Mouse (Mus musculus) heart, embryonic 13.5 days (tissue): ENCODE data around the gene Adora2a. TPM values are rescaled to one million over a fixed set of nuclear protein-coding genes. Genes with fewer than 3 reads are reported as not detected.
A peak's percentile ranks its signal among the peaks of the same experiment; 100 is the strongest.
"Not testable (repeated sequence)": the region's sequence is repeated elsewhere in the genome, so short reads cannot be mapped to it uniquely, and the experiment has no call there.

Experiments used
- ATAC-seq: fragments of 200-750 bp; cut with Nextera tagmentation; 2 replicates; pipeline ENCODE4 v1.8.0; 2017; ENCODE audit warnings: moderate TSS enrichment; ENCODE audit not compliant: insufficient number of reproducible peaks, low FRiP score, low TSS enrichment; ENCODE audit errors: extremely low read depth
- H3K27ac ChIP-seq: fragments of 300-500 bp; sonication (generic); replicated peaks from 2 replicates; pipeline ENCODE4 v1.5.1; 2015; ENCODE audit warnings: moderate library complexity, mild to moderate bottlenecking, inconsistent platforms
- H3K27me3 ChIP-seq: fragments of 300-500 bp; sonication (generic); replicated peaks from 2 replicates; pipeline ENCODE4 v1.6.1; 2015; ENCODE audit warnings: mild to moderate bottlenecking, inconsistent platforms
- H3K36me3 ChIP-seq: fragments of 300-500 bp; sonication (generic); 2 replicates; pipeline ENCODE4 v1.6.1; 2015; ENCODE audit warnings: mild to moderate bottlenecking, inconsistent platforms
- H3K4me1 ChIP-seq: fragments of 300-500 bp; sonication (generic); 2 replicates; pipeline ENCODE4 v1.6.1; 2015; ENCODE audit warnings: inconsistent platforms
- H3K4me2 ChIP-seq: fragments of 300-500 bp; sonication (generic); 2 replicates; pipeline ENCODE4 v1.6.1; 2015; ENCODE audit warnings: inconsistent platforms, mild to moderate bottlenecking, moderate library complexity
- H3K4me3 ChIP-seq: fragments of 300-500 bp; sonication (generic); 2 replicates; pipeline ENCODE4 v1.5.1; 2015; ENCODE audit warnings: moderate library complexity, mild to moderate bottlenecking, inconsistent platforms
- H3K9ac ChIP-seq: fragments of 300-500 bp; sonication (generic); 2 replicates; pipeline ENCODE4 v1.6.1; 2015; ENCODE audit warnings: inconsistent platforms, mild to moderate bottlenecking, moderate library complexity
- H3K9me3 ChIP-seq: fragments of 300-500 bp; sonication (generic); 2 replicates; pipeline ENCODE4 v1.6.1; 2016; ENCODE audit warnings: inconsistent platforms
- WGBS: fragments of 180-500 bp; shearing (Covaris S2); methylation state at CpG from one replicate; pipeline ENCODE4 v1.1.7; 2015; ENCODE audit warnings: mixed read lengths; 5-methylcytosine and 5-hydroxymethylcytosine counted together
- polyA plus RNA-seq: library from polyadenylated mRNA; unstranded; fragments of >200 nt; fragmentation: Nextera tagmentation; extraction: Ambion mirVana; gene quantifications from 2 replicates; pipeline ENCODE4 v1.2.1, GENCODE M21; 2015

The Adora2a gene
- polyA plus RNA-seq, 1 experiment from 2014 or later = 3.4 TPM

- H3K9me3 ChIP-seq = no peaks in the 10 kb centered on the region
- no peak overlapping the region for H3K9ac ChIP-seq
- no peak overlapping the region for H3K4me2 ChIP-seq
- peak overlapping the region; percentile 55 for H3K27ac ChIP-seq
- no peaks in the 10 kb centered on the region for H3K27me3 ChIP-seq
- no peak for ATAC-seq
- H3K4me1 ChIP-seq = peaks cover 32% of the 10 kb centered on the region
- 62% methylated on average over 3 of the region's 3 CpGs for WGBS
- no peaks in the 10 kb centered on the region for H3K36me3 ChIP-seq
- H3K4me3 ChIP-seq = no peak overlapping the region
Observed at GRCm38 (mm10) chr10:75326553-75326952, 9.9 kb downstream of the Adora2a start.

- Histone ChIP-seq H3K36me3 (no peaks in the 10 kb centered on the region), H3K4me2 (no peak overlapping the region), H3K4me1 (peaks cover 32% of the 10 kb centered on the region), H3K9me3 (no peaks in the 10 kb centered on the region), H3K9ac (no peak overlapping the region), H3K27ac (peak overlapping the region; percentile 55), H3K4me3 (no peak overlapping the region), H3K27me3 (no peaks in the 10 kb centered on the region)
- WGBS = 45% methylated on average over 11 of the region's 11 CpGs
- ATAC-seq = no peak
Observed at GRCm38 (mm10) chr10:75327081-75327480, 10.4 kb downstream of the Adora2a start.

GRCm38 (mm10) chr10:75328201-75328704 lies 11.6 kb downstream of the Adora2a start:
- H3K4me2 ChIP-seq = no peak overlapping the region
- no peak for ATAC-seq
- WGBS = 63% methylated on average over 4 of the region's 4 CpGs
- H3K4me1 ChIP-seq = peaks cover 25% of the 10 kb centered on the region
- H3K36me3 ChIP-seq = peaks cover 2% of the 10 kb centered on the region
- H3K9ac ChIP-seq = no peak overlapping the region
- no peak overlapping the region for H3K27ac ChIP-seq
- H3K9me3 ChIP-seq = no peaks in the 10 kb centered on the region
- H3K4me3 ChIP-seq = no peak overlapping the region
- no peaks in the 10 kb centered on the region for H3K27me3 ChIP-seq

GRCm38 (mm10) chr10:75332268-75332667 lies 15.6 kb downstream of the Adora2a start:
- no peak for ATAC-seq
- WGBS = 73% methylated on average over 3 of the region's 3 CpGs
- H3K4me3 ChIP-seq = no peak overlapping the region
- H3K4me2 ChIP-seq = no peak overlapping the region
- H3K4me1 ChIP-seq = peaks cover 13% of the 10 kb centered on the region
- H3K27me3 ChIP-seq = no peaks in the 10 kb centered on the region
- no peak overlapping the region for H3K27ac ChIP-seq
- no peaks in the 10 kb centered on the region for H3K9me3 ChIP-seq
- H3K9ac ChIP-seq = no peak overlapping the region
- H3K36me3 ChIP-seq = peaks cover 8% of the 10 kb centered on the region

GRCm38 (mm10) chr10:75333176-75333776 lies 16.6 kb downstream of the Adora2a start:
- Histone ChIP-seq H3K4me2 (no peak overlapping the region), H3K9ac (no peak overlapping the region), H3K4me1 (peaks cover 10% of the 10 kb centered on the region; the same call in 1 of the 2 replicates), H3K4me3 (no peak overlapping the region), H3K9me3 (no peaks in the 10 kb centered on the region), H3K27me3 (no peaks in the 10 kb centered on the region), H3K36me3 (peaks cover 8% of the 10 kb centered on the region), H3K27ac (no peak overlapping the region)
- 88% methylated on average over 23 of the region's 23 CpGs for WGBS
- no peak for ATAC-seq

GRCm38 (mm10) chr10:75334175-75334574 lies 17.5 kb downstream of the Adora2a start:
- no peak for ATAC-seq
- H3K4me1 ChIP-seq = peaks cover 10% of the 10 kb centered on the region; the same call in 1 of the 2 replicates
- no peak overlapping the region for H3K4me3 ChIP-seq
- peaks cover 8% of the 10 kb centered on the region for H3K36me3 ChIP-seq
- H3K27me3 ChIP-seq = no peaks in the 10 kb centered on the region
- H3K9me3 ChIP-seq = no peaks in the 10 kb centered on the region
- no peak overlapping the region for H3K27ac ChIP-seq
- 44% methylated on average over 7 of the region's 7 CpGs for WGBS
- H3K9ac ChIP-seq = no peak overlapping the region
- no peak overlapping the region for H3K4me2 ChIP-seq

GRCm38 (mm10) chr10:75335075-75335474 lies 18.4 kb downstream of the Adora2a start:
- Histone ChIP-seq H3K9me3 (no peaks in the 10 kb centered on the region), H3K4me1 (peaks cover 10% of the 10 kb centered on the region; the same call in 1 of the 2 replicates), H3K4me2 (no peak overlapping the region), H3K4me3 (no peak overlapping the region), H3K9ac (no peak overlapping the region), H3K27me3 (no peaks in the 10 kb centered on the region), H3K36me3 (peaks cover 8% of the 10 kb centered on the region), H3K27ac (no peak overlapping the region)
- WGBS = 69% methylated on average over 6 of the region's 6 CpGs
- ATAC-seq = no peak

- no peak overlapping the region for H3K4me3 ChIP-seq
- WGBS = 80% methylated on average over 10 of the region's 10 CpGs
- H3K27me3 ChIP-seq = no peaks in the 10 kb centered on the region; the same call in 1 of the 2 replicates
- H3K4me2 ChIP-seq = no peak overlapping the region
- H3K9ac ChIP-seq = no peak overlapping the region
- no peaks in the 10 kb centered on the region for H3K9me3 ChIP-seq
- peaks cover 10% of the 10 kb centered on the region; the same call in 1 of the 2 replicates for H3K4me1 ChIP-seq
- no peak for ATAC-seq
- no peak overlapping the region for H3K27ac ChIP-seq
- peaks cover 8% of the 10 kb centered on the region for H3K36me3 ChIP-seq
Observed at GRCm38 (mm10) chr10:75337231-75337630, 20.6 kb downstream of the Adora2a start.

- H3K4me1 ChIP-seq = peaks cover 7% of the 10 kb centered on the region; the same call in 1 of the 2 replicates
- H3K36me3 ChIP-seq = peaks cover under 1% of the 10 kb centered on the region; the same call in 1 of the 2 replicates
- no peak overlapping the region for H3K4me3 ChIP-seq
- no peak overlapping the region for H3K9ac ChIP-seq
- H3K9me3 ChIP-seq = no peaks in the 10 kb centered on the region
- WGBS = 71% methylated on average over 5 of the region's 5 CpGs
- H3K27ac ChIP-seq = no peak overlapping the region
- H3K4me2 ChIP-seq = no peak overlapping the region
- no peaks in the 10 kb centered on the region; the same call in 1 of the 2 replicates for H3K27me3 ChIP-seq
- ATAC-seq = no peak
Observed at GRCm38 (mm10) chr10:75338852-75339251, 22.2 kb downstream of the Adora2a start.

- WGBS = 77% methylated on average over 7 of the region's 7 CpGs
- no peak for ATAC-seq
- no peaks in the 10 kb centered on the region for H3K9me3 ChIP-seq
- H3K4me2 ChIP-seq = no peak overlapping the region
- H3K4me3 ChIP-seq = no peak overlapping the region
- no peaks in the 10 kb centered on the region for H3K36me3 ChIP-seq
- H3K27ac ChIP-seq = no peak overlapping the region
- 0 out of 2 replicates have a peak, but pooled peaks cover 4% of the 10 kb centered on the region for H3K4me1 ChIP-seq
- H3K9ac ChIP-seq = no peak overlapping the region
- H3K27me3 ChIP-seq = no peaks in the 10 kb centered on the region; the same call in 1 of the 2 replicates
Observed at GRCm38 (mm10) chr10:75339377-75339776, 22.7 kb downstream of the Adora2a start.

GRCm38 (mm10) chr10:75341936-75342335 lies 25.3 kb downstream of the Adora2a start:
- H3K4me1 ChIP-seq = peaks cover 8% of the 10 kb centered on the region
- H3K27me3 ChIP-seq = no peaks in the 10 kb centered on the region; the same call in 1 of the 2 replicates
- H3K4me3 ChIP-seq = no peak overlapping the region
- no peak for ATAC-seq
- no peak overlapping the region for H3K27ac ChIP-seq
- peaks cover 8% of the 10 kb centered on the region; the same call in 1 of the 2 replicates for H3K9me3 ChIP-seq
- no peak overlapping the region for H3K4me2 ChIP-seq
- H3K36me3 ChIP-seq = no peaks in the 10 kb centered on the region
- WGBS = 32% methylated on average over 8 of the region's 8 CpGs
- no peak overlapping the region for H3K9ac ChIP-seq

- 46% methylated on average over 1 of the region's 1 CpGs for WGBS
- not testable (repeated sequence) for ATAC-seq
- H3K27ac ChIP-seq = 0 out of 2 replicates have a peak overlapping the region, but pooled peaks have one; percentile 56
Observed at GRCm38 (mm10) chr10:75344563-75344962, 27.9 kb downstream of the Adora2a start.

More at GRCm38 (mm10) chr10:75344563-75344962, 27.9 kb downstream of the Adora2a start:
- not testable (repeated sequence) for H3K9ac ChIP-seq, H3K4me2 ChIP-seq, H3K36me3 ChIP-seq, H3K9me3 ChIP-seq, H3K27me3 ChIP-seq, H3K4me3 ChIP-seq, H3K4me1 ChIP-seq
